Mouse (Mus musculus) intestine, embryonic 16.5 days (tissue): ENCODE data around the gene Polr2c. TPM values are rescaled to one million over a fixed set of nuclear protein-coding genes. Genes with fewer than 3 reads are reported as not detected.

Experiments
- polyA plus RNA-seq: library from polyadenylated mRNA; unstranded; fragments of >200 nt; fragmentation: Nextera tagmentation; extraction: Ambion mirVana; gene quantifications from 2 replicates; pipeline ENCODE4 v1.2.1, GENCODE M21; 2015

The Polr2c gene
- polyA plus RNA-seq, 1 experiment from 2014 or later, result 133 TPM

Other genes with a start within 250 kb of the Polr2c start
- gene Arl2bp, start 190.8 kb upstream of the Polr2c start, polyA plus RNA-seq, result 104 and 106 TPM in 2 replicates
- gene Pllp, start 161.2 kb upstream of the Polr2c start, polyA plus RNA-seq, result 55.6 and 64.0 TPM in 2 replicates
- 0.10 TPM in 1 of 2 replicates, not detected in the other for gene Ccl22, start 111.9 kb upstream of the Polr2c start, polyA plus RNA-seq
- 34.7 and 47.2 TPM in 2 replicates for gene Cx3cl1, start 85.4 kb upstream of the Polr2c start, polyA plus RNA-seq
- gene Ccl17, start 47.0 kb upstream of the Polr2c start, polyA plus RNA-seq, result 0.29 and 1.3 TPM in 2 replicates
- gene Coq9, start 19.1 kb upstream of the Polr2c start, polyA plus RNA-seq, result 142 and 145 TPM in 2 replicates
- gene Ciapin1, start 19.1 kb upstream of the Polr2c start, polyA plus RNA-seq, result 79.1 and 90.1 TPM in 2 replicates
- 49.6 and 51.5 TPM in 2 replicates for gene Dok4, start 18.9 kb downstream of the Polr2c start, polyA plus RNA-seq
- 10.9 and 11.5 TPM in 2 replicates for gene Ccdc102a, start 60.6 kb downstream of the Polr2c start, polyA plus RNA-seq
- 1.6 and 2.8 TPM in 2 replicates for gene Adgrg5, start 66.2 kb downstream of the Polr2c start, polyA plus RNA-seq
- gene Adgrg1, start 117.3 kb downstream of the Polr2c start, polyA plus RNA-seq, result 24.4 and 26.8 TPM in 2 replicates
- 3.0 and 3.6 TPM in 2 replicates for gene Adgrg3, start 160.2 kb downstream of the Polr2c start, polyA plus RNA-seq
- 0.07 TPM in 1 of 2 replicates, not detected in the other for gene Drc7, start 197.7 kb downstream of the Polr2c start, polyA plus RNA-seq
- gene Katnb1, start 223.7 kb downstream of the Polr2c start, polyA plus RNA-seq, result 16.7 and 17.8 TPM in 2 replicates